Mouse (Mus musculus) stomach, embryonic 14.5 days (tissue): Measurements from ENCODE around the gene Srf. TPM values are rescaled to one million over a fixed set of nuclear protein-coding genes. Genes with fewer than 3 reads are reported as not detected.

Experiments used
- ATAC-seq: fragments of 200-750 bp; cut with Nextera tagmentation; 2 replicates; pipeline ENCODE4 v1.8.0; 2017; ENCODE audit warnings: low read depth, moderate TSS enrichment; ENCODE audit not compliant: insufficient number of reproducible peaks, insufficient read depth, low FRiP score
- H3K27ac ChIP-seq: fragments of 300-500 bp; sonication (generic); 2 replicates; pipeline ENCODE4 v1.5.1; 2014; ENCODE audit warnings: mild to moderate bottlenecking, low read length, moderate library complexity, mixed read lengths
- H3K27me3 ChIP-seq: fragments of 300-500 bp; sonication (generic); 2 replicates; pipeline ENCODE4 v1.6.1; 2014; ENCODE audit warnings: low read length, control low read depth, mixed read lengths; ENCODE audit not compliant: control insufficient read depth, insufficient read depth
- H3K36me3 ChIP-seq: fragments of 300-500 bp; sonication (generic); 2 replicates; pipeline ENCODE4 v1.6.1; 2014; ENCODE audit warnings: mild to moderate bottlenecking, control low read depth, low read length, moderate library complexity, mixed read lengths; ENCODE audit not compliant: control insufficient read depth, insufficient read depth
- H3K4me1 ChIP-seq: fragments of 300-500 bp; sonication (generic); 2 replicates; pipeline ENCODE4 v1.6.1; 2014; ENCODE audit warnings: low read length, control low read depth, mixed read lengths; ENCODE audit not compliant: control insufficient read depth, insufficient read depth
- H3K4me2 ChIP-seq: fragments of 300-500 bp; sonication (generic); replicated peaks from 2 replicates; pipeline ENCODE4 v1.6.1; 2014; ENCODE audit warnings: low read depth, low read length, control low read depth
- H3K4me3 ChIP-seq: fragments of 300-500 bp; sonication (generic); 2 replicates; pipeline ENCODE4 v1.5.1; 2014; ENCODE audit warnings: low read depth, low read length, control low read depth
- H3K9ac ChIP-seq: fragments of 300-500 bp; sonication (generic); replicated peaks from 2 replicates; pipeline ENCODE4 v1.6.1; 2014; ENCODE audit warnings: low read depth, mild to moderate bottlenecking, control low read depth, low read length, moderate library complexity, mixed read lengths
- H3K9me3 ChIP-seq: fragments of 300-500 bp; sonication (generic); 2 replicates; pipeline ENCODE4 v1.6.1; 2016; ENCODE audit warnings: low read depth, low read length, control low read depth; ENCODE audit not compliant: control insufficient read depth
- WGBS: fragments of 180-500 bp; shearing (Covaris S2); extraction: QIAGEN DNeasy Blood & Tissue Kit; methylation state at CpG from one replicate; pipeline ENCODE4 v1.1.7; 2014; 5-methylcytosine and 5-hydroxymethylcytosine counted together
- microRNA-seq: library from miRNA; unstranded; fragments of <30 nt; microRNA quantifications from one replicate; pipeline ENCODE4, GENCODE M21; 2016
- polyA plus RNA-seq: library from polyadenylated mRNA; unstranded; fragments of >200 nt; fragmentation: Nextera tagmentation; extraction: Ambion mirVana; gene quantifications from 2 replicates; pipeline ENCODE4 v1.2.1, GENCODE M21; 2014

Gene Srf
- polyA plus RNA-seq, 1 experiment from 2014 or later = 15.7 TPM

- no peak for ATAC-seq
- H3K9me3 ChIP-seq = no peaks in the 10 kb centered on the region
- H3K27me3 ChIP-seq = no peaks in the 10 kb centered on the region
- no peak overlapping the region for H3K4me3 ChIP-seq
- H3K27ac ChIP-seq = no peak overlapping the region
- no peaks in the 10 kb centered on the region for H3K4me1 ChIP-seq
- H3K36me3 ChIP-seq = no peaks in the 10 kb centered on the region; the same call in 1 of the 2 replicates
- 92% methylated on average over 3 of the region's 3 CpGs for WGBS
- H3K9ac ChIP-seq = no peak overlapping the region
- no peak overlapping the region for H3K4me2 ChIP-seq
These were observed 50.4 kb downstream of the Srf start for GRCm38 (mm10) chr17:46505617-46506016.

DNA sequence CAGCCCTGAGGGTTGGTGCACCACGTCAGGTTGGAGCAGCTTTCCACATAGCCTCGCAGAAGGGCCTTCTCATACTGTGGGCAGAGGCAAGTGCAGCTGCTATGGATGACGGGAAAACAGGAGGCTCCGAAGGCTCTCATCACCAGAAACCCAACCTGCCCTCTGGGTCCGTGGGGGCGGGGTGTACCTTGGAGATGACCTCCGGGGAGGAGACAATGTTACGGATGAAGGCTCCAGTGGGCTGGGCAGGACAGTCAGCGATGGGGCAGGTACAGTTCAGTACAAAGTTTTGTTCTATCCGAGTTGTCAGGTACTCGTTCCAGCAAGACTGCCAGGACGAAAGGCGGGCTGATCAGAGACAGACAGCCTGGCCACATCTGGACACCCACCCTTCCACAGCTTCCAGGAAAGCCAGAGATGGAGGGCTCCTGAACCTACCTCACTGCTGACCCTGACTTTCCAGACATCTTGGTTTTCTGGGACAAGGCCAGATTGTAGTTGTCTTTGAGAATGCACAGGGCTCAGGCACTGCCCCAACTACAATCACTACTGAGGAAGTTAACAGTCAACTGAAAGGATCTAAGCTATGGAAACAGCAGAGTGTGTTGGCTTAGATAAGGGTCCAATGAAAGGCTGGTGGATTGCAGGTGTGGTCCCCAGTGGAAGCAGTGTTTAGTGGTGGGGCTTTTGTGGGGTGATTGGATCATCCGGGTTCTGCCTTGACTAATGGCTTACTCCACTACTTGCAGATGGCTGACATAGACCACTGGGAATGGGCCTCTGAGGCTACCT, 51.9 kb downstream of the Srf start:
- no peaks in the 10 kb centered on the region for H3K9me3 ChIP-seq
- no peaks in the 10 kb centered on the region for H3K4me1 ChIP-seq
- 79% methylated on average over 14 of the region's 14 CpGs for WGBS
- H3K9ac ChIP-seq = no peak overlapping the region
- ATAC-seq = no peak
- no peak overlapping the region for H3K27ac ChIP-seq
- no peaks in the 10 kb centered on the region; the same call in 1 of the 2 replicates for H3K36me3 ChIP-seq
- H3K4me2 ChIP-seq = no peak overlapping the region
- no peaks in the 10 kb centered on the region for H3K27me3 ChIP-seq
- H3K4me3 ChIP-seq = no peak overlapping the region

DNA sequence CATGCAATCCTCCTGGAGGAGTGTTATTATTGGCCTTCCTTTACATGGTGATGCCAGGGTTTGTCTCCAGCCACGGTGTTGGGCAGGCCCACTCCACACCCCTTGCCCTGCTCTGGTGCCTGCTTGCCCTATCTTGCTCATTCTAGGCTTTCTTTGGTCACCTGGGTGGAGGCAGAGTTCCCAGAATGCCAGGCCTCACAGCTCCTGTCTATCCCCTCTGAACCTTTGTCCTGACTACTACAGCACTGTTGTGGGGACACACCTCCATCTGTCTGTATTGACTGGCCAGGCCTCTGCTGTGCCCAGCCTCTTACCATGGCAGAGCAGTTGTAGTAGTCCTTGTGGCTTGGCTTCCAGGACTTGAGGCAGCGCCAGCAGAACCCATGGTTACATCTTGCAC, 53.2 kb downstream of the Srf start:
- Histone ChIP-seq H3K27me3 (no peaks in the 10 kb centered on the region), H3K4me3 (no peak overlapping the region), H3K36me3 (peaks cover 3% of the 10 kb centered on the region; the same call in 1 of the 2 replicates), H3K27ac (no peak overlapping the region), H3K4me2 (no peak overlapping the region), H3K9ac (no peak overlapping the region), H3K9me3 (no peaks in the 10 kb centered on the region), H3K4me1 (0 out of 2 replicates have a peak, but pooled peaks cover under 1% of the 10 kb centered on the region)
- WGBS = 84% methylated on average over 2 of the region's 2 CpGs
- no peak for ATAC-seq

Small RNA genes within 50 kb of the gene (microRNA-seq; reads per million reads assigned to microRNA genes)
- 1.0 reads per million for gene Mir6976

Other genes starting within 250 kb of the Srf start
- gene Abcc10, start 227.8 kb downstream of the Srf start, polyA plus RNA-seq = 4.6 and 4.9 TPM in 2 replicates
- gene Zfp318, start 172.4 kb downstream of the Srf start, polyA plus RNA-seq = 12.7 and 16.5 TPM in 2 replicates
- 1.3 and 1.7 TPM in 2 replicates for gene Crip3, start 127.2 kb downstream of the Srf start, polyA plus RNA-seq
- not detected in 2 replicates for gene Slc22a7, start 117.7 kb downstream of the Srf start, polyA plus RNA-seq
- 0.25 and 0.27 TPM in 2 replicates for gene Ttbk1, start 68.5 kb downstream of the Srf start, polyA plus RNA-seq
- 56.3 and 65.5 TPM in 2 replicates for gene Dnph1, start 59.5 kb downstream of the Srf start, polyA plus RNA-seq
- 3.6 and 5.6 TPM in 2 replicates for gene Cul9, start 9.8 kb downstream of the Srf start, polyA plus RNA-seq
- gene Ptk7, start 73.3 kb upstream of the Srf start, polyA plus RNA-seq = 37.6 and 45.2 TPM in 2 replicates
- 31.0 and 32.3 TPM in 2 replicates for gene Klc4, start 89.8 kb upstream of the Srf start, polyA plus RNA-seq
- gene Mrpl2, start 90.1 kb upstream of the Srf start, polyA plus RNA-seq = 99.2 and 104 TPM in 2 replicates
- 45.9 and 47.2 TPM in 2 replicates for gene Cul7, start 94.2 kb upstream of the Srf start, polyA plus RNA-seq
- 52.3 and 53.5 TPM in 2 replicates for gene Rrp36, start 118.2 kb upstream of the Srf start, polyA plus RNA-seq
- 152 and 162 TPM in 2 replicates for gene Mea1, start 122.6 kb upstream of the Srf start, polyA plus RNA-seq
- 101 and 105 TPM in 2 replicates for gene Klhdc3, start 124.7 kb upstream of the Srf start, polyA plus RNA-seq
- gene Ppp2r5d, start 148.9 kb upstream of the Srf start, polyA plus RNA-seq = 77.5 and 82.8 TPM in 2 replicates
- 18.6 and 18.8 TPM in 2 replicates for gene Pex6, start 155.3 kb upstream of the Srf start, polyA plus RNA-seq
- gene Gnmt, start 173.0 kb upstream of the Srf start, polyA plus RNA-seq = 0.33 and 0.67 TPM in 2 replicates
- gene Cnpy3, start 196.0 kb upstream of the Srf start, polyA plus RNA-seq = 68.3 and 68.4 TPM in 2 replicates
- 0.59 and 0.77 TPM in 2 replicates for gene Ptcra, start 207.5 kb upstream of the Srf start, polyA plus RNA-seq
- 79.1 and 84.9 TPM in 2 replicates for gene 2310039H08Rik, start 216.5 kb upstream of the Srf start, polyA plus RNA-seq
- gene Rpl7l1, start 226.5 kb upstream of the Srf start, polyA plus RNA-seq = 139 and 149 TPM in 2 replicates